Mouse (Mus musculus) frontal cortex, adult 2 months (tissue): Measurements from ENCODE around the gene Zhx3. TPM values are rescaled to one million over a fixed set of nuclear protein-coding genes. Genes with fewer than 3 reads are reported as not detected.

Source experiments
- DNase-seq, 2 experiments: peaks; one replicate each; pipeline ENCODE4 v3.0.0; 2022; ENCODE audit warnings: low spot score in 1 of 2; ENCODE audit errors: extremely low spot score in 1 of 2
- polyA plus RNA-seq: library from polyadenylated mRNA; depleted of rRNA; stranded (reverse); fragments of >200 nt; gene quantifications from 2 replicates; pipeline ENCODE4 v1.2.3, GENCODE M21; 2012

The Zhx3 gene
- polyA plus RNA-seq, 1 experiment = 19.2 TPM

GRCm38 (mm10) chr2:160732420-160732995 is 140.3 kb downstream of the Zhx3 start:
- DNase-seq = no peak

DNA sequence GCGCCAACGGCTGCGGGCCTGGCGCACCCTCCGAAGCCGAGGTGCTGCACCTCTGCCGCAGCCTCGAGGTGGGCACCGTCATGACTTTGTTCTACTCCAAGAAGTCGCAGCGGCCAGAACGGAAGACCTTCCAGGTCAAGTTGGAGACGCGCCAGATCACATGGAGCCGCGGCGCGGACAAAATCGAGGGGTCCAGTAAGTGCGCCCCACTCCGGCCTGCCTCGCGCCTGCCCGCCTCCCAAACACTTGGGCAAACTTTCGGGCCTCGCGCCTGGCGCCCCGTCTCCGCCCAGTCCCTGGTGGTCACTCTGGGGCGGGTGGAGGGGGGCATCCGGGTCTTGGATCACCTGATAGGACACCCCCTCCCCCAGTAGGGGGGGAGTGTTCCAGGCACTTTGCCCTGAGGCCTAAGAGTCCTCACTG is 140.9 kb downstream of the Zhx3 start:
- peak in 1 of 2 experiments; percentile 45 for DNase-seq

DNA sequence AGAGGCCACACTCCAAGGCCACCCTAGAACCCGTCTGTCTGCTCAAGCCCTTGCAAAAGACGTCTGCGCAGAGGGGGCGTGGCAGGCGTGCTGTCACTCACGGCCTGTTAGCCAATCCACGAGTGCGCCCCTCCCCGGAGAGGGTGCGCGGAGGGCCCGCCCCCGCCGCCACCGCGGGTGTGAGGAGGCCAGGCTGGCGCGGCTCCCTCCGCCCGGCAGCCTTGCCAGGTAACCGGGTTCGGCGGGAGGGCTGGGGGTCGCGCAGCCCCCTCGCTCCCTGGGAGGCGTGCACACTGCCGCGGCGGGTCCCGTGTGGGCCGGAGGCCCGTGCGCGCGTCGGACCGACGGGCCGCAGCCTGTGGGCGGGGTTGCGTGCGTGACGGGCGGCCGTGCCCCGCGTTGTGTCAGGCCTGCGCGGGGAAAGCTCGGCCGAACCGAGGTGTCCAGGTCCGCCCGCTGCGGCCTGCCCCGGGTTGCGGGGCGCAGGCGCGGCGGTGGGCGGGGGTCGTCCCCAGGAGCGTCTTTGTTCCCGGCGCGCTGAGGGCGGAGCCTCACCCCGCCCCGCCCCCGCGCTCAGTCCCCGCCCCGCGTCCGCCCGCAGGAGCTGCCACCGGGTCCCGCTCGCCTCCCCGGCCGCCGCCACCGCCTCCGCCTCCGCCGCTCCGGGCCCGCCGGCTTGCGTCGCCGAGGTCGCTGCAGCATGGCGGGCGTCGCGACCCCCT is 141.5 kb downstream of the Zhx3 start, which contains the start of gene Plcg1:
Plcg1 (plus strand) TSS at position 184 of the 722 bp plus-strand sequence.
- DNase-seq = peak; percentile 87 to 96

DNA sequence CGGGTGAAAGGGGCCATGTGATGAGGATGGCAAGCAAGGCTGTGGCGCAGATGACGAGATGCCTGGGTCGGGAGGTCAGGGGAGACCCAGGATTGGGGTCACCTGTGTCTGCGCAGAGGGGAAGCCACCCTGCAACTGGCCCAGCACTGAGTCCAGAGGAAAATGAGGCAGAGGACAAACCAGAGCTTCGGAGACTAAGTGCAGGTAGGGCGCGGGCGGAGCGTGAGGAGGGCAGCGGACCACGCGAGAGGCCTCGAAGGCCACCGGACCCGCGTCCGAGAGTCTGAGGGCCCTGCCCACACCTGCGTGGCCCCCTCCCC is 142.0 kb downstream of the Zhx3 start:
- no peak for DNase-seq

GRCm38 (mm10) chr2:160729851-160730796 is 142.7 kb downstream of the Zhx3 start:
- DNase-seq = no peak

DNA sequence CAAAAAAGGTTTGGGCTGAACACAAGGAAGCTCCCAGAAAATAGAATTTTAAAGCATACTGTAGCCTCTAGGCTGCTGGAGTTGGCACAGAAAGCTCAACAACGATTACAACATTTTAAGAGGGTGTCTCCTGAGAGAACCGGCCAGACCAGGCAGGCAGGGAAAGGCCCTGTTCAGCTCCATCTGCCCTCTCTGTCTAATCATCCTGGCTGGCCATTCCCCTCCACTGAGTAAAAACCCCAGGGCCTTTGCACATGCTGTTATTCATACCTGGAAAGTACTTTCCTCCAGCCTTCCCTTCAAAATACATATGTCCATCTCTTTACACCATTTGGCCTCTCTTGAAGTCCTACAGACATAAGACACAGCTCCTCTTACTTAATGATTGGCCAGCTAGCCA is 143.4 kb downstream of the Zhx3 start:
- DNase-seq = no peak

- DNase-seq = peak; percentile 72 to 74
Measured at GRCm38 (mm10) chr2:160728972-160729371, 143.8 kb downstream of the Zhx3 start.

DNA sequence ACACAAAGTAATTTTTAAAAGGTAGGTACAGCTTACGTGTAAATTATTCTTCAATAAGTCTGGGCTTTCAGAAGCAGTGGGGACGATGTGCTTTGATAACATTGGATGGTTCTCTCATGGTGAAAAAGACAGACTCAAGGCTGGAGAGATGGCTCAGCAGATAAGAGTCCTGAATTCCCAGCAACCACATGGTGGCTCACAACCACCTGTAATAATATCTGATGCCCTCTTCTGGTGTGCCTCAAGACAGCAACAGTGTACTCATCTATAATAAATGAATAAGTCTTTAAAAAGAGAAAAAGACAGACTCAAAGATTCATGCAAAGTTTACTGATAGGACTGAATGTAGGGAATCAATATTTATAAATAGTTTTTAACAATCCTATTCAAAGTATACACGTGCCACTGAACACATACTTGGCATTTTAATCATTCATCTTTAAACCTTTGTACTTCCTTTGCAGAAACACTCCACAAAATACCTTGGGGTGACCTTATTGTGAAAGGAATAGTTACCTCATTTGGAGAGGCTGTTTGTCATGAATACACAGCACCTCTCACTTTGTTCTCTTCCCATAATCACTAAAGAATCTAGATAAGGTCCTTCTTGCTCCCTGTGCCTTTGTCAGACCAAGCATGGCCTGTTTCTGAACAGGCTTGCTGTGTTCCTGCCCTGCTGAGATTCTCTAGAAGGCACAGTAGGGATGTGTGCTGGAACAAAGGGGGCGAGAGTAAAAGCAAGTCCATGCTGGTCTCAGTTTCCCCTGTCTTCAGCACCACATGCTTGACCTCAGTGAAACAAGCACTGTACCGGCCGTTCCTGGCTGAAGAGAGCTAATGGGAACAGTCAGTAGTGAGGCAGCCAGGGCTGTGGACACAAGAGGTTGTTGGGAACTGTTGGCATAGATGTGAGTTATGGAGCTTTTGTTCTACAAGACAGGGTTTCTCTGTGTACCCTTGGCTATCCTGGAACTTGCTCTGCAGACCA is 146.6 kb downstream of the Zhx3 start:
- DNase-seq = no peak

- no peak for DNase-seq
Measured at GRCm38 (mm10) chr2:160724536-160724935, 148.3 kb downstream of the Zhx3 start.

DNA sequence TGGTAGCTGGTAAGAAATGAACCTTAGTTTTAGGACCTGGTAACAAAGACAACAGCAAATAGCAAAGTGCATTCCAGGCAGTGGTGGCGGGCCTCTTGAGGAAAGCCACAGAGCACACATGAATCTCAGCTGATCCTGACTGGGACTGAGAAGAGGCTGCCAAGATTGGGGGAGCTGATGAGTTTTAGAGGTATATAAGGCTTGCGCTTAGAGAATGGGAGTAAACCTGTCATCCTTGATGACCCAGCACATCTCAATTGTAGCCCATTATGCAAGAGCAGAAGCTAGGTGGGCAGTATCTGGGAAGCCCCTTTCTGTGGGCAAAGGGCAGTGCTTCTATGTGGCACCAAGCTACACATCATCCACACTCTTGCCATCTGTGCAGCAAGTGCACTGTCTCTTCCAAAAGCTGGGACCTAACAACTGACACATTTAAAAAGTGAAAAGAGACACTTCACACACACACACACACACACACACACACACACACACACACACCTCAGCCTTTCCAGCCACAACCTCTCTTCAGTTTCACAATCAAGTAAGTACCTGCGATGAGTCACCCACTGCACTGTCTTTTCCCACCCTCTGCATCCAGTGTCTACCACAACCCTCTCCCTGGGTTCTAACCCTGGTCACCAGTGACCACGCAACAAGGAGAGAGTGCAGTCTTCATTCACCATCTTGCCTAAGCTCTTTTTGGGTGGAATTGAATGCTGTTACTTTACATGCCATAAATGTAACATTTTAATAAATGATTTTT is 149.0 kb downstream of the Zhx3 start:
- DNase-seq = no peak

DNA sequence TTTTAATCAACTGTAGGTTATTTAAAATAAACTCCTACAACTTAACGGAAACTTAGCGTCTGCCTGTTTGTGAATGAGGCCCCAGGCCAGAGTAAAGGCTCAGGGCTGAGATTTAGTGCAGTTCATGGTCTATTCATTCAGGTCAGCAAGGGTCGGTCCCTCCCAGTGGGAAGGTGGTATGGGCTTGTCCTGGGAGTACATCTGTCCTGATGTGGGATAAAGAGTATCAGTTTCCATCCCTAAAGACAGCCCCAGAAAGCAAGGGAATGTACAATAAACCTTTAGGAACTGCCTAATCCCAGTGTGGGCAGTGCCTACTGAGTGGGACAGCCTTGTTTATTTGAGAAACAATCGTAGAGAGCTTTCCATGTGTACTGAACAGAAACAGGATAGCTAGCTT is 150.1 kb downstream of the Zhx3 start:
- DNase-seq = no peak

DNA sequence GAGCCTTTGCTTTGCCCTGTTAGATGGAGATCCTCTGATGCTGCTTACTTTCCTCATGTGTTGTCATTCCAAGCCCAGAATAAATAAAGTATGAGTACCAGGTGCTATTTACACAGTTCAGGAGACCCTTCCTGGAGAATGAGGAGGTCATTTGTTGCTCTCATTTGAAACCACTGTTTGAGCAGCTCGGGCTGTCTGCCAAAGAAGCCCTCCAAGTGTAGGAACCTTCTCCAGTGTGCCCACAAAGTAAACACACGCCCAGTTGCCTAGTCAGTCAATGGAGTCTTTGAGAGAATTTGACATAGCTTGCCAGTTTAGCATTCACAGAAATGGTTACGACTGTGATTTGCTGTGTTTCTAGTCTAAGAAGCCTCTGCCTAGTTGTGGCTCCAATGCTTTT is 154.0 kb downstream of the Zhx3 start:
- no peak for DNase-seq

DNA sequence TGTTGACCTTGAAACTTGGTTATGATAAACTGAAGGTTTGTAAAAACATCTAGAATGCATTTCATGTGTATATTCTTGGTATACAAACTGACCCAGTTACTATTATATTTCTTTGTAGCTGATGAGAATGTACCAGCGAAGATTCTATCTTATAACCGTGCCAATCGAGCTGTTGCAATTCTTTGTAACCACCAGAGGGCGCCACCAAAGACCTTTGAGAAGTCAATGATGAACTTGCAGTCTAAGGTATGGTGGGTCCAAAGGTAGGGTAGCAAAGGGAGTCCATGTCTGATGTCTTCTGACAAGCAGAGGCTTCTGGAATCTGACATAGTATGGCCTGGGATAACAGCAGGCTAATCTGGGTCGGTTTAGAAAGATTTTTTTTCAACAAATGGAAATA is 155.5 kb downstream of the Zhx3 start:
- no peak for DNase-seq

- DNase-seq = no peak
Measured at GRCm38 (mm10) chr2:160715463-160716030, 157.3 kb downstream of the Zhx3 start.

- DNase-seq = no peak
Measured at GRCm38 (mm10) chr2:160707673-160708072, 165.1 kb downstream of the Zhx3 start.

DNA sequence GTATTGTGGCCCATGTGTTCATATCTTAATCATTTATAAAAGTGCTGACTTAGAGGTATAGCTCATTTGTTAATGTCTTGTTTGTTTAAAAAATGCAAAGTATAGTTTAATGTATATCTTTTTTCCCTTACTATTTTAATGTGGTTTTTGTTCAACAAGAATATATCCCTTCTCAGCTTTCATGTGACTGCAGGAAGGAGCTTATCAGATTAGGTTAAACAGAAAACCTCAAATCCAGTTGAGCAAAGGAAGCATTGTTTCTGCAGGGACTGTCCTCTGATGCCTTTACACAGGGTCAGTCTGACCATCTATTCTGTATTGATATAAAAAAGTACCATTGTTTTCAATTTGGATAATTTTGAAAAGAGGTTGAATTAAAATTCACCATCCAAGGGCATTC is 170.0 kb downstream of the Zhx3 start:
- no peak for DNase-seq

GRCm38 (mm10) chr2:160701603-160702002 is 171.2 kb downstream of the Zhx3 start:
- DNase-seq = no peak

- no peak for DNase-seq
Measured at GRCm38 (mm10) chr2:160700271-160700670, 172.5 kb downstream of the Zhx3 start.
